Mouse (Mus musculus) naive thymus-derived CD4-positive, alpha-beta T cell, adult 2 months (primary cell): ENCODE measurements at regions not wholly inside any gene's neighbourhood (a gene's known extent, or its start where the extent isn't known, plus 50 kb on each side); places are given as distances from the start of the nearest gene placed in this dataset.
"Not testable (repeated sequence)": the region's sequence is repeated elsewhere in the genome, so short reads cannot be mapped to it uniquely, and the experiment has no call there.

Source experiments
- DNase-seq: peaks from one replicate; pipeline ENCODE4 v3.0.0-alpha.2; 2011; ENCODE audit warnings: low read depth

DNA sequence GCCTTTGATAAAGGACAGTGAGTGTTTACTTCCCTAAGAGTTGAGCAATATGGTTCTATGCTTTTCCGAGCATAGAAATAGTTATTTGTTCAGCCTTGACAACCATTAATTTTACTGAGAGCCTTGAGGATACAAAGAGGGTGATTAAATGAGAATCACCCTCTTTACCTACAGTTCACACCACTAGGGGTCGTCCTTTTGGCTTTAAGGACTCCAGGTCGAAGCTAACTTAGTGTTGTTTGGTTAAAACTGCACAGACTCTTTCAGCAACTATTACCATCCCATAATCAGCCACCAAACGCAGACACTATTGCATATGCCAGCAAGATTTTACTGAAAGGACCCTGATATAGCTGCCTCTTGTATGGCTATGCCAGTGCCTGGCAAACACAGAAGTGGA, 559.2 kb upstream of the 2610301B20Rik start:
- DNase-seq, result no peak

- DNase-seq, result no peak
These were observed 558.4 kb upstream of the 2610301B20Rik start for GRCm38 (mm10) chr4:10315875-10316274.

DNA sequence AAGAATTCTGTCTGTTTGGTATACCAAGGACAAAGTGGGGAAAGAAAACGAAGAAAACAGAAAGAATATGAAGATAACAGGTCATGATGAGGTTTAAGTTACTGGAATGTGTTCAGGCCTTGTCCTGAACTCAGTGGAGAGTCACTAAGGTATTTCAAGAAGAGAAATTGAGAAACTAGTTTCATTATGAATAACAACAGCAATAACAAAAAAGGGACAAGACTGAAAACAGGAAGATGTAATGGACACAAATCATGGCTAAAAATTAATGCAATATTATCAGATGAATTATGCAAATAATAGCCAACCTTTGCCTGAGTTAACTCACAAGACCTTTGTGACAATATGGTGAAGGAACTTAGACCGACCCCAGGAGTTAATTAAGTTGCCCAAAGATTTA, 530.2 kb upstream of the 2610301B20Rik start:
- no peak for DNase-seq

DNA sequence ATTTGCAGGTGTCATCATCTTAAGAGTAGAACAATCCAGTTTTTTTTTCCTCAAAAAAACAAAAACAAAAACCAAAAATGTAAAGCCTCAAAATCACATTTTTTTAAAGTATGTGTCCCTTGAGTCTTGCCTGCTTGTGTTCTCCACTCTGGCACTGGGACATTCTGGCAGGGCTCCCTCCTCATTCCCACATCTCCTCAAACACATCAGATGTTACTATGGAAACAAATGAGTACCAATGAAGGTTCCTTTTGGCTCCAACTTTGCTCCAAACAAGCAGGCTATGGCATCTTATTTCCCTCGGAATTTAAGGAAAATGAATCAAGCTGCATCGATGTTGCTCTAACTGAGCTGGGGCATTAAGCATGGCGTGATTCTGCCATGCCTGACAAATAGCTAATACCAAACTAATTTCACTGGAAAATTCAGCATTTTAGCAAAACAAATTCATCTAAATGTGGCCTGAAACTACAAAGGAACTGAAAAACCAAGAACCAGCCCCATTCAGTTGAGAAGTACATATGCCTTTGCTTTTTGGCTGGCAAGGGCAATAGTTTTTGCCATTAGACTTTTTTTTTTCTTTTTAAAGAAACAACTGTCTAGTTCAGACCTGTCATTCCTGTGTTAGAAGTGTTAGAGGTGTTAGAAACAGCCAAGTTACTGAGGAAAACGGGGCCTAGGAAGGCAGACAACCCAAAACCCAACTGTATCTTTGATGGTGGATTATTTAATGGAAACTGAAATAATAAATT, 522.2 kb upstream of the 2610301B20Rik start:
- no peak for DNase-seq

DNA sequence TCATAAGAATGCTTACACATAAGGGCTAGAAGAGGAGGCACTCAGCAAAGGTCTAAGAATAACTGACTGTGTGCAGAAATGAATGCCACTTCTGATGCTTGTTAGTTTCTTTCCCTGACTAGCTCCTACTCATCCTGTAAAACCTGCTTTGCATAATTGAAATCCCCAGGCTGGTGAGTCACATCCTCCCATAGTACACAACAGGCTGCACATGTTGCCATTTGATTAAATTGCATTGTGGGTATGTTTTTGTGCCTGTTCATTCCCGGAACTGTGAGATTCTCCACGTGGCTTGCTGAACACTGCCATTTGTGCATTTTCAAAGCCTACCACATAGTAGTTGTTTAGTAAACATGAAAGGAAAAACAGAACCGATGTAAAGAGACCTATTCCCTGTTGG, 516.7 kb upstream of the 2610301B20Rik start:
- no peak for DNase-seq

GRCm38 (mm10) chr4:10389790-10390189, 484.5 kb upstream of the 2610301B20Rik start:
- DNase-seq, result no peak

DNA sequence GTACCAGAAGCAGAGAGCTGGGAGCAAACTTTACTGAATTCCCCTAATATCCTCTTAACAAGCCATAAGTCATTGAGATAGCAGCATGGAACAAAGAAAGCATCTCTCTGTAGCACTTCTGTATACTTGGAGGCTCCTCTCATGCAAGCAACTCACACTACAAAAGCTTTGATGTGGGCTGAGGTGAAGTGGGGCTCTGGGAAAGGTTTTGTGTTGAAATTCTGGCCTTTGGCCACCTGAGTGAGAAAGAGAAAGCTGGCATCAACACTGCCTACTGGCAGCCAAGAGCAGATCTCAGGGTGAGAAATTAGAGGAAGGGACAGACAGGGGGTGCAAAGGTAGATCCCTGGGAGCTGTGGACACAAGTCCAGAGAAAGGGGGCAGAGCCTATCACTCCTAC, 477.0 kb upstream of the 2610301B20Rik start:
- no peak for DNase-seq

- DNase-seq, result no peak
These were observed 476.2 kb upstream of the 2610301B20Rik start for GRCm38 (mm10) chr4:10398075-10398474.

DNA sequence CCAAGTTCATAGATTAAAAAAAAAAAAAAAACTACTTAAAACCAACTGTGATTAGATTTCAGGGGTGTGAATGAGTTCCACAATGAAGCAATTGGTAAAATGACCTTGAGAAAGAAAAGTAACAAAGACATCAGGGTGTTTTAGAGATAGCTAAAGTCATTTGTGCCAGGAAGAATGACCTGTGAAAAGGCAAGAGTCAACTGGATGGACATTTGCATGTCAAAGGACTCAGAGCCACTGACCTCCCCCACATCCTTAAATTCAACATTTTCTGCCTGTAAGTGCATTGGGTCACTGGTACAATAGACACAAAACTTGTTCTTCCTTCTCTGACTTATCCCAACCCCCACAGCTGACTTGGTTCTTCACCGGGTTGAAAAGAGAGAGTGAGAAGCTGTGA, 474.6 kb upstream of the 2610301B20Rik start:
- no peak for DNase-seq

- DNase-seq, result no peak
These were observed 471.4 kb upstream of the 2610301B20Rik start for GRCm38 (mm10) chr4:10402928-10403327.

DNA sequence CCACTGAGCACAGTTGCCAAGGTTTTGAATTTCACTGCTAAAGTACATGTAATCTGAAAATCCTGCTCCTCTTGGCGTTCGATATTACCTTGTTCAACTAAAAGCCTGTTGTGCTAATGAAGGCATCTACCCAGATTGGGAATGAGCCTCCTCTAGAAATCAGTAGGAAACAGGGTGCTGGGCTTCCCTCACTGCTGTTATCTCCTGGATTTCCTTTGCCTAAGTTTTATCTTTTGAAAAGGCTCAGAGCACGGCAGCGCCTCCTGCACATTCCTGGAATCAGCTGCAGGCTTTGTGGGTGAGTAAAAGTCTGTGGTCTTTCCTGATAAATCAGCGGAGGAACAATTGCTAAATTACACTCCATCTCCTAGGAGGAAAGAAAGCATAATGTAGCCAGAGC, 469.9 kb upstream of the 2610301B20Rik start:
- no peak for DNase-seq

DNA sequence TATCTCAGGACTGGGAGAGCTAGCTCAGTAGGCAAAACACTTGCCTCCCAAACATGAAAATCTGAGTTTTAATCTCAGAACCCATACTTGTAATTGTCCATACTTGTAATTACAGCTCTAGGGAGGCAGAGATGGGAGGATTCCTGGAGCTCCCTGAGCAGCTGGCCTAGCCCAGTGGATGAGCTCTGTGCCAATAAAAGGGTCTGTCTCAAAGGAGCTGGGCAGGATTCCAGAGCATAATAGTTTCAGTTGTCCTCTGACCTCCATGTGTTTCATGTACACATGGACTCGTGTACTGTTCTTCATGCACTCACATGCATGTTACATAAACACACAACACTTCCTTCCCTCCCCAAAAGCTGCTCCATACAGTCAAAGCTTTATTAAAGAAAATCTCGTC, 469.2 kb upstream of the 2610301B20Rik start:
- DNase-seq, result no peak

- DNase-seq, result no peak
These were observed 460.0 kb upstream of the 2610301B20Rik start for GRCm38 (mm10) chr4:10414274-10414673.

- no peak for DNase-seq
These were observed 452.9 kb upstream of the 2610301B20Rik start for GRCm38 (mm10) chr4:10421354-10421753.

- DNase-seq, result no peak
These were observed 439.9 kb upstream of the 2610301B20Rik start for GRCm38 (mm10) chr4:10434438-10434837.

DNA sequence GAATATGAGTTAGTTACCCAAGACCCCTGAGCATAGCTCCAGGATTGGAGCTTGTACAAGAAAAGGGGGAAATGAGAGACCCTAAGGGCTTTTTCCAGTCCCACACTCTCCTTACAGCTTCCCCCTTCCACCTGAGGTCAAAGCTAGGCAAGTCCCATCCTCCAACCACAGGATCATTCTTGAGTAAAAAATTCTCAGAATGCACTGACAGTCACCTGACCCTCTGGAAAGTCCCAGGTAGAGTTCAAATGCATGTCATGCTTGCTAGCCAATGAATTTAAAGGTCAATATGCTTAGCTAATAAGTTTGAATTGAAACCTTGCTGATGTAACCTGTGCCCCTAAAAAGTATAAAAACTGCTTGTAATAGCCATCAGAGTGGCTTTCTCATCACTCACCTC, 434.4 kb upstream of the 2610301B20Rik start:
- DNase-seq, result not testable (repeated sequence)

- DNase-seq, result no peak
These were observed 414.7 kb upstream of the 2610301B20Rik start for GRCm38 (mm10) chr4:10459603-10460002.

DNA sequence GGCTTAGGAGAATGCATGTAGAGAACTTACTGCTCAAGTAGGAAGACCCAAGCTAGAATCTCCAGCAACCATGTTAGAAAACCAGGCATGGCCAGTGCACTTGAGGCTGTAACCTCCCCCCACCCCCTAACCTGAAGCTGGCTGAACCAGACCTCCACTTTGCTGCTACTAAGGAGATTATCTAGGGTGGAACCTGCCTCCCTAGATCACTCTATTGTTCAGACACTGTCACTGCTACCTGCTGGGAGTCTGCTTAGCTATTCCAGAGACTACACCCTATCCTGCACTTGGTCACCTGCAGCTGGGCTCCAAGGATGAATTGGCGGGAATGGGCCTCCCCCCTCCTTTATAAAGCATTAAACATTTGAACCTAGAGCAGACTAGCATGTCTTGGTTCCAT, 393.4 kb upstream of the 2610301B20Rik start:
- DNase-seq, result no peak

GRCm38 (mm10) chr4:10508163-10508821, 366.0 kb upstream of the 2610301B20Rik start:
- peak; percentile 15 for DNase-seq

DNA sequence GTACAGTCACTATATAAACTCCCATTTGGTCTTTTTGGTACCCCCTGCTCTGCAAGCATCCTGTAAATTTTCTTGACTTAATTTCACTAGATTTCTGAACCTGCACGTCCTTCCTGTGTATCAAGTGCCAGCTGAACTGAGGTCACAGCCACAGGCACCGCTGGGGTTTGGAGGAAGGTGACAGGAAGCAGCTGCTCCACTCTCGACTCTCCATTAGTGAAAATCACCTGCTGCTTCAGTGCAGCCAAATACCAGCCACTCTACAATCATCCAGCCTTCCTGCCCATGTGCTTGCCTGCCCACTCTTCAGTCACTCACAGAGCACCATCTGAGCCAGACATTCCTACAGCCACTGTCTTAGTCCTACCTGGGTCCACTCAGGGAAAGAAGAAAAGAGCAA, 364.3 kb upstream of the 2610301B20Rik start:
- DNase-seq, result peak; percentile 10

DNA sequence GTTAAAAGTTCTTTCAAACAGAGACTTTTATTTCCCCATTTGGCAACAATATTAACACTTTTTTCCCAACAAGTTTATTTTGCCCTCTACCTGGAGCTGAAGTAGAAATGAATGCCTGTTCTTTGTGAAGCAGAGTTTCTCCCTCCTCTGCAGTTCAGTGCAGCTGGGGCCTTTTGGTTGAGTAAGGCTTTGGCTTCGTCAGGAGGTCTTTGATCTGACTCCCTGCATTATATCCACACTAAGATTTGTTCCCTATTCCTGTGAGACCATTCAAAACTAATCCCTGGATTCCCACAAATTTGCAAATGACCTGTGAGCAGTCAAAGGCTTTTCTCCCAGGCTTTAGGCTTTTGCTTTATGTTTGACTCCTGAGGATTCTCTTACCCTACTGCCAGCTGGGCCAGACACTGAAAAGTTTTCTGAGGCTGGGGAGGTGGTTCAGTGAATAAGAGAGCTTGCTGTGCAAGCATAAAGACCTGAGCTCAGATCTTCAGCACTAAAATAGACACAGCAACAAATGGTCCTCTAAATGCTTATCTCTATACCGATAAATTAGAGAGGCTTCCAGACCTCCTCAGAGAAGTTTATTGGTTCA, 323.5 kb upstream of the 2610301B20Rik start:
- DNase-seq, result no peak

DNA sequence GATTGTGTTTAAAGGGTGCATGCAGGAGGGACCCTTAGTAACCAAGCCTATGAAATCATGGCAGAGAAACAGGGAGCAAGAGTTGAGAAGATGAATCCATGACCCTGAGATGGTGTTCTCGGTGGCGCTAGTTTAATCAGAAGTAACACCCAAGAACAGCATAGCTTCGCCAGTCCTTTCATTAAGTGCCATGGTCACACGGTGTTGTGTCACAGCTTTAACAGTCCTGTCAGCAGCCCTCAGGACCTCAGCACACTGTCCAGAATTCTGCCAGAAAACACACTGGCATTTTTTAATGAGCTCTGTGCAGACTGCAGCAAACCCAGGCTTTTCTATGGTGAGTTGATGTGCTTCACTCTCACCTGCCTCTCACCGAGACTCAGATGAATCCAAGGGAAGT, 320.6 kb upstream of the 2610301B20Rik start:
- no peak for DNase-seq

- no peak for DNase-seq
These were observed 314.2 kb upstream of the 2610301B20Rik start for GRCm38 (mm10) chr4:10560078-10560477.
